Mouse (Mus musculus): Measurements from ENCODE around the gene Fut8.

DNA sequence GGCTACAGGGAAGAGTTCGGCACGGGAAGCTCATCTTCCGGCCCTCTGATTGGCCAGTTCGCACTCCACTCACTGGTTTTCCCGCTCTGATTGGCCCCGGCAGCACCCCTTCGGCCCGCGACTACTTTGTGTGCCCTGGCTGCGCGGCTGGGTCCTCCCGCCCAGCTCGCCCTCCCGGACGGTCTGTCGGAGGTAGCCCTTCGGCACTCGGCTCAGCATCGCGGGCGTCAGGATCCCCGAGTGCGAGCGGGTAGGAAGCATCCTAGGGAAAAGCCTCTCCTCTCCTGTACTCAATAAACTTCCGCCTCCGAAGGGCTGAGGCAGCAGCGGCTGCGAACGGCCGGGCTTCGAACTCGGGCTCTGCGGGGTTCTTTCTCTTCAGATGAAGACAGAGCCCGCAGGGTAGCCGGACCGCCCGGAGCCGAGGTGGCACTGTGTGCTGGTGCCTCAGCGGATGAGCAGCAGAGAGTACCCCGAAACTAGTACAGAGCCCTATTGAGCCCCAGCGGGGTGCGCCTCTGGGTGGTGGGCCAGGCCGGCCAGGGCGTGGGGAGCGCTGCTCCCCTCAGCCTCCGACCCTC lies at the start of gene Fut8:
- TF ChIP-seq CTCF (IDR thresholded peaks at IDR 0.05; ENCODE audit: extremely low read depth, insufficient read length, insufficient replicate concordance, low read depth, low read length): no peak
- TF ChIP-seq POLR2A (IDR thresholded peaks at IDR 0.05; ENCODE audit: low read depth, low read length): peak; percentile 77

Measured in small intestine, adult 2 months (tissue).